Mouse (Mus musculus) midbrain, postnatal 0 days (tissue): ENCODE data around the gene Slc22a20. TPM values are rescaled to one million over a fixed set of nuclear protein-coding genes. Genes with fewer than 3 reads are reported as not detected.

Source experiments
- ATAC-seq: fragments of 200-750 bp; cut with Nextera tagmentation; 2 replicates; pipeline ENCODE4 v1.8.0; 2017; ENCODE audit warnings: moderate number of reproducible peaks, mild to moderate bottlenecking, moderate TSS enrichment, moderate library complexity; ENCODE audit not compliant: low FRiP score
- DNase-seq: peaks from one replicate; pipeline ENCODE4 v3.0.0-alpha.2; 2015; ENCODE audit warnings: low spot score
- H3K27ac ChIP-seq: fragments of 300-500 bp; sonication (generic); 2 replicates; pipeline ENCODE4 v1.5.1; 2014; ENCODE audit warnings: low read depth, mild to moderate bottlenecking, low read length, mixed read lengths
- H3K27me3 ChIP-seq: fragments of 300-500 bp; sonication (generic); 2 replicates; pipeline ENCODE4 v1.6.1; 2014; ENCODE audit warnings: low read length, control low read depth, mixed read lengths; ENCODE audit not compliant: insufficient read depth
- H3K36me3 ChIP-seq: fragments of 300-500 bp; sonication (generic); 2 replicates; pipeline ENCODE4 v1.6.1; 2014; ENCODE audit warnings: low read length, control low read depth, mixed read lengths; ENCODE audit not compliant: insufficient read depth
- H3K4me1 ChIP-seq: fragments of 300-500 bp; sonication (generic); 2 replicates; pipeline ENCODE4 v1.6.1; 2014; ENCODE audit warnings: mild to moderate bottlenecking, control low read depth, antibody characterized with exemption, low read length, mixed read lengths; ENCODE audit not compliant: insufficient read depth
- H3K4me2 ChIP-seq: fragments of 300-500 bp; sonication (generic); 2 replicates; pipeline ENCODE4 v1.6.1; 2014; ENCODE audit warnings: low read depth, mild to moderate bottlenecking, low read length, mixed read lengths; ENCODE audit not compliant: poor library complexity, severe bottlenecking
- H3K4me3 ChIP-seq: fragments of 300-500 bp; sonication (generic); 2 replicates; pipeline ENCODE4 v1.5.1; 2014; ENCODE audit warnings: low read depth, mild to moderate bottlenecking, low read length, moderate library complexity
- H3K9ac ChIP-seq: fragments of 300-500 bp; sonication (generic); replicated peaks from 2 replicates; pipeline ENCODE4 v1.6.1; 2014; ENCODE audit warnings: mild to moderate bottlenecking, low read length, moderate library complexity, mixed read lengths; ENCODE audit not compliant: poor library complexity, severe bottlenecking
- H3K9me3 ChIP-seq: fragments of 300-500 bp; sonication (generic); 2 replicates; pipeline ENCODE4 v1.6.1; 2016; ENCODE audit warnings: low read length, control low read depth
- CTCF ChIP-seq: IDR thresholded peaks from 2 replicates; pipeline ENCODE4 v1.5.1; 2016; ENCODE audit warnings: antibody characterized with exemption, mild to moderate bottlenecking
- WGBS: fragments of 180-500 bp; shearing (Covaris S2); extraction: QIAGEN DNeasy Blood & Tissue Kit; methylation state at CpG from one replicate; pipeline ENCODE4 v1.1.7; 2014; 5-methylcytosine and 5-hydroxymethylcytosine counted together
- polyA plus RNA-seq: library from polyadenylated mRNA; unstranded; fragments of >200 nt; fragmentation: Nextera tagmentation; extraction: Ambion mirVana; gene quantifications from 2 replicates; pipeline ENCODE4 v1.2.1, GENCODE M21; 2015
- total RNA-seq: library from RNA; depleted of rRNA; stranded (reverse); fragments of >200 nt; gene quantifications from 2 replicates; pipeline ENCODE4 v1.2.3, GENCODE M21; 2014

The Slc22a20 gene
- total and polyA plus RNA-seq, 2 experiments from 2014 or later = not detected

DNA sequence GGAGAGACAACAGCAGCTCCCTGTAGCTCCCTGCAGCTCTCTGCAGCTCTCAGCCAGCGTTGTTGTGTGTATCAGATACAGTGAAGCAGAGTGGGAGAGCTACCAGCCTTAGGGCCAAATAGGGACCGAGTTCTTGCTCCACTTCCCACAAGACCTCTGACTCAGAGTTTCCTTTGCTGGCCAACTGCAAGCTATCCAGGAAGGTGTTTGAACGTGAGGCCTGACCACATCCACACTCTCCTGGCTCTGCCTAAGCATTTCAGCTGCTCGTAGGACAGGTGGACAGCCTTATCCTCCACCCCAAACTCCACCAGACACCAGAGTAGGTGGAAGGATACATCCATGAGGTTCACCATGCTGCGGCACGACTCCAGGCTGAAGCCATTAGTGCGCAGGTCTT lies 6.1 kb upstream of the Slc22a20 start:
- no peak for TF ChIP-seq CTCF
- Histone ChIP-seq H3K27me3 (no peaks in the 10 kb centered on the region), H3K36me3 (no peaks in the 10 kb centered on the region), H3K9ac (no peak overlapping the region), H3K4me2 (no peak overlapping the region), H3K4me1 (0 out of 2 replicates have a peak, but pooled peaks cover 3% of the 10 kb centered on the region), H3K27ac (no peak overlapping the region), H3K9me3 (no peaks in the 10 kb centered on the region), H3K4me3 (no peak overlapping the region)
- WGBS = 83% methylated on average over 7 of the region's 7 CpGs
- ATAC-seq (no peak), DNase-seq (no peak)

- no peak overlapping the region for H3K4me3 ChIP-seq
- no peak for ATAC-seq
- WGBS = 82% methylated on average over 7 of the region's 7 CpGs
Observed at GRCm38 (mm10) chr19:5991467-5991866, 5.5 kb upstream of the Slc22a20 start.

GRCm38 (mm10) chr19:5990921-5991320 lies 5.0 kb upstream of the Slc22a20 start:
- TF ChIP-seq CTCF = no peak
- H3K4me3 ChIP-seq = no peak overlapping the region
- no peak overlapping the region for H3K27ac ChIP-seq
- DNase-seq (no peak), ATAC-seq (no peak)
- H3K36me3 ChIP-seq = no peaks in the 10 kb centered on the region
- H3K4me2 ChIP-seq = no peak overlapping the region
- WGBS = 36% methylated on average over 1 of the region's 1 CpGs
- no peak overlapping the region for H3K9ac ChIP-seq
- H3K27me3 ChIP-seq = no peaks in the 10 kb centered on the region
- H3K9me3 ChIP-seq = no peaks in the 10 kb centered on the region
- 0 out of 2 replicates have a peak, but pooled peaks cover 3% of the 10 kb centered on the region for H3K4me1 ChIP-seq

More at GRCm38 (mm10) chr19:5991467-5991866, 5.5 kb upstream of the Slc22a20 start:
- Histone ChIP-seq H3K27ac (no peak overlapping the region), H3K4me1 (0 out of 2 replicates have a peak, but pooled peaks cover 3% of the 10 kb centered on the region), H3K9me3 (no peaks in the 10 kb centered on the region), H3K9ac (no peak overlapping the region), H3K4me2 (no peak overlapping the region), H3K36me3 (no peaks in the 10 kb centered on the region), H3K27me3 (no peaks in the 10 kb centered on the region)
- no peak for TF ChIP-seq CTCF
- no peak for DNase-seq

DNA sequence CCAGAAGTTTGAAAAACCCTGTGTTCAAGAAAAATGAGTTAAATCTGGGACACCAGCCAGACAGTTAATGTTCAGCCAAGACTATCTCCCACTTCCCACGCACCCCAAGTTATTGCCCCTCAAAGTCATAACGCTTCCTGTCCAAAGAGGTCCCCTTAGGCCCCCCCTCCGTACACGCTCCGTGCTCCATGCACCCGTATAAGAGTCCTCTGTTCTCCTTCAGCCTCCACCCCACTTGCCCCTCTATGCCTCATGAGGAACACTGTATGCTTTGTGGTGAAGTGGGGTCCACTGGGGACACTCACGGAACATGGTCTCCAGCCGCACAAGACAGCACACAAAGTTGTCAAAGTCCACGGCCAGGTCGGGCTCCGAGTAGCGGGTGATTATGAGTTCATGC lies 4.1 kb upstream of the Slc22a20 start:
- Histone ChIP-seq H3K9ac (no peak overlapping the region), H3K27me3 (no peaks in the 10 kb centered on the region), H3K4me1 (0 out of 2 replicates have a peak, but pooled peaks cover 3% of the 10 kb centered on the region), H3K4me2 (no peak overlapping the region), H3K27ac (no peak overlapping the region), H3K36me3 (no peaks in the 10 kb centered on the region), H3K9me3 (no peaks in the 10 kb centered on the region), H3K4me3 (no peak overlapping the region)
- no peak for TF ChIP-seq CTCF
- DNase-seq = no peak
- no peak for ATAC-seq
- 94% methylated on average over 12 of the region's 12 CpGs for WGBS

DNA sequence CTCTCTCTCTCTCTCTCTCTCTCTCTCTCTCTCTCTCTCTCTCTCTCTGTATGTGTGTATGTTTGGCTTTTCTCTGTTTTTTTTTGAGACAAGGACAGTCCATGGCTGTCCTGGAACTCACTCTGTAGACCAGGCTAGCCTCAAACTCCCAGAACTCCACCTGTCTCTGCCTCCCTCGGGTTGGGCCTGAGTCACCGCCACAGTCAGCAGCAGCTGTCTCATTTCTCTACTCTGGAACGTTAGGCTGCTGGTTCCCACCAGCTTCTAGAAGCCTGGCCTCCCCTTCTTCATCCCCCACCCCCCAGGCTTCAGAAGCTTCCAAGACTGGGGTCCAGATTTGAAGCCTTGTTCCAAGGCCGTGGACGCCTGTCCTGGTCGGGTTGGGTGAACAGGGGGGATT lies 3.6 kb upstream of the Slc22a20 start:
- Histone ChIP-seq H3K27ac (no peak overlapping the region), H3K4me2 (no peak overlapping the region; the same call in 1 of the 2 replicates), H3K9ac (no peak overlapping the region), H3K36me3 (no peaks in the 10 kb centered on the region), H3K27me3 (no peaks in the 10 kb centered on the region), H3K9me3 (no peaks in the 10 kb centered on the region), H3K4me3 (no peak overlapping the region), H3K4me1 (0 out of 2 replicates have a peak, but pooled peaks cover 3% of the 10 kb centered on the region)
- ATAC-seq (no peak), DNase-seq (no peak)
- no peak for TF ChIP-seq CTCF
- 71% methylated on average over 6 of the region's 6 CpGs for WGBS

- ATAC-seq = peak; percentile 63
- DNase-seq = peak; percentile 52
- Histone ChIP-seq H3K27ac (peak overlapping the region; percentile 7; the same call in 1 of the 2 replicates), H3K9me3 (no peaks in the 10 kb centered on the region), H3K4me1 (0 out of 2 replicates have a peak, but pooled peaks cover 3% of the 10 kb centered on the region), H3K36me3 (no peaks in the 10 kb centered on the region), H3K27me3 (no peaks in the 10 kb centered on the region), H3K4me2 (peak overlapping the region; percentile 34), H3K4me3 (no peak overlapping the region), H3K9ac (peak overlapping the region; percentile 34; the same call in 1 of the 2 replicates)
- no peak for TF ChIP-seq CTCF
- WGBS = 6% methylated on average over 13 of the region's 13 CpGs
Observed at GRCm38 (mm10) chr19:5988815-5989452, 3.0 kb upstream of the Slc22a20 start.
